Mouse (Mus musculus): ENCODE measurements at regions not wholly inside any gene's neighbourhood (a gene's known extent, or its start where the extent isn't known, plus 50 kb on each side); places are given as distances from the start of the nearest gene placed in this dataset.

DNA sequence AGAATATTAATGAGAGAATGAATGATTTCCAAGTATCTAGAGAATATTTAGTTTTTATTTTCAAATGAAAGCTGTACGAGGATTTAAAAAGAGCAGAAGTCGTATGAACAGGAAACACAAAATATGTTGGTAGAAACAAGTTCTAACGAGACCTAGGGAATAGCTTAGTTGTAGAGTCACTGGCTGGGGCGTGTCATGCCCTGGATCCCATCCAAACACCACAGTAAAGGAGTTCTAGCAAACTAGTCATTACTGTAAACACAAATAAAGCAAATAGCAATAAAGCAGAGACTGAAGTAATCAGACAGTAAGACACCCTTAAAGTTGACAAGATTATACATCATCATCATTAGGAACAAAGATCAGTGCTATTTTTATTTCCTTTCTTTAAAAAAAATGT, 139.1 kb upstream of the Tprg start:
- H3K27me3 ChIP-seq (ENCODE audit: control insufficient read depth in 1 of 2, insufficient read depth in 2 of 2, low read length in 2 of 2): no peaks in the 10 kb centered on the region

DNA sequence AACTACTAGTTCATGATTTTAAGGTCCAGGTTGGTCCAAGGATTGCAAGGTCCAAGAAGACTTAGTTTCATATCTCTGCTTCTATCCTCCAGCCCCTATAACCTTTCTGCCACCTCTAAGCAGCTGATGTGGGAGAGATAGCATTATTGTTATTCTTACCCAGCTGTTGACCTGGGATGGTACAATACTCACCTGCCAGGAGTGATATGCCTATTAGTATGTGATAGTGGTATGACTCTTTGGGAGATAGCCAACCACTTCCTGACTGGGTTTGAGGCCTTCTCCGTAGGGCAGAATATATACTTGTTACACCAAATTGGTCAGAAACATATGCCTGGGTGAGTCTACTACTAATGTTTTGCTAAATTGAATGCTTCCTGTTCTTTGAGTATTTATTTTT, 137.4 kb upstream of the Tprg start:
- H3K79me2 ChIP-seq (ENCODE audit: control insufficient read depth, insufficient read depth, low read length, poor library complexity): no peaks in the 10 kb centered on the region
- H3K4me3 ChIP-seq (ENCODE audit: control insufficient read depth in 1 of 2, insufficient read depth in 1 of 2, low read depth in 2 of 2, low read length in 2 of 2): no peak overlapping the region
- H3K27me3 ChIP-seq (ENCODE audit: control insufficient read depth in 1 of 2, insufficient read depth in 2 of 2, low read length in 2 of 2): no peaks in the 10 kb centered on the region
- no peaks in the 10 kb centered on the region for H3K9me3 ChIP-seq (replicated peaks; ENCODE audit: insufficient read depth, low read length)
- DNase-seq (ENCODE audit: low read depth, low spot score): peak; percentile 10
- H3K9ac ChIP-seq (ENCODE audit: control insufficient read depth, low read depth, low read length, poor library complexity, severe bottlenecking): no peak overlapping the region
- peaks cover 3% of the 10 kb centered on the region in 2 experiments; a peak in 3 of 4 replicates for H3K4me1 ChIP-seq (ENCODE audit: control insufficient read depth in 1 of 2, insufficient read depth in 2 of 2, low read length in 2 of 2)
- TF ChIP-seq POLR2AphosphoS5 (IDR thresholded peaks at IDR 0.05; ENCODE audit: borderline replicate concordance, low read depth, low read length): no peak
- TF ChIP-seq BHLHE40 (IDR thresholded peaks at IDR 0.05; ENCODE audit: borderline replicate concordance, low read depth, low read length): no peak
- TF ChIP-seq RCOR1 (IDR thresholded peaks at IDR 0.05; ENCODE audit: low read depth, low read length): no peak
- no peak for TF ChIP-seq ELF1 (IDR thresholded peaks at IDR 0.05; ENCODE audit: low read depth, low read length)
- peak; percentile 39; the same call in 1 of the 2 replicates for TF ChIP-seq GATA1 (IDR thresholded peaks at IDR 0.05; ENCODE audit: low read depth, low read length)
- peak; percentile 75; the same call in 1 of the 2 replicates for TF ChIP-seq TCF12 (IDR thresholded peaks at IDR 0.05; ENCODE audit: low read depth, low read length)
- TF ChIP-seq RAD21 (IDR thresholded peaks at IDR 0.05; ENCODE audit: low read depth, low read length): no peak
- TF ChIP-seq EP300 (IDR thresholded peaks at IDR 0.05; ENCODE audit: low read depth in 1 of 2, low read length in 2 of 2): peak; percentile 55 to 71; a peak in 3 of 4 replicates
- no peak for TF ChIP-seq KAT2A (conservative IDR thresholded peaks at IDR 0.05; ENCODE audit: low read depth, low read length)
- no peak for TF ChIP-seq JUND (IDR thresholded peaks at IDR 0.05; ENCODE audit: low read depth, low read length)
- no peak for TF ChIP-seq USF2 (IDR thresholded peaks at IDR 0.05; ENCODE audit: borderline replicate concordance in 1 of 2, insufficient read depth in 1 of 2, low read depth in 1 of 2, low read length in 2 of 2)
- TF ChIP-seq TAL1 (IDR thresholded peaks at IDR 0.05; ENCODE audit: low read length): no peak
- TF ChIP-seq MAZ (IDR thresholded peaks at IDR 0.05; ENCODE audit: low read depth, low read length): no peak
- TF ChIP-seq ETS1 (IDR thresholded peaks at IDR 0.05; ENCODE audit: low read depth, low read length): peak; percentile 87
- no peak for TF ChIP-seq NELFE (IDR thresholded peaks at IDR 0.05; ENCODE audit: low read depth, low read length)
- H3K36me3 ChIP-seq (ENCODE audit: control insufficient read depth in 1 of 2, insufficient read depth in 2 of 2, low read length in 2 of 2): peaks cover 0 to 3% of the 10 kb centered on the region in 2 experiments; a peak in 2 of 4 replicates
- no peak overlapping the region for H3K27ac ChIP-seq (ENCODE audit: control insufficient read depth, low read depth, low read length)

More for the DNA sequence above, 139.1 kb upstream of the Tprg start:
- peaks cover 3% of the 10 kb centered on the region in 2 experiments; a peak in 3 of 4 replicates for H3K4me1 ChIP-seq (ENCODE audit: control insufficient read depth in 1 of 2, insufficient read depth in 2 of 2, low read length in 2 of 2)
- no peak overlapping the region for H3K4me3 ChIP-seq (ENCODE audit: control insufficient read depth in 1 of 2, insufficient read depth in 1 of 2, low read depth in 2 of 2, low read length in 2 of 2)
- no peak overlapping the region for H3K9ac ChIP-seq (ENCODE audit: control insufficient read depth, low read depth, low read length, poor library complexity, severe bottlenecking)
- DNase-seq (ENCODE audit: low read depth, low spot score): peak; percentile 5
- H3K9me3 ChIP-seq (replicated peaks; ENCODE audit: insufficient read depth, low read length): no peaks in the 10 kb centered on the region
- H3K27ac ChIP-seq (ENCODE audit: control insufficient read depth, low read depth, low read length): no peak overlapping the region
- no peak for TF ChIP-seq SMC3 (IDR thresholded peaks at IDR 0.05; ENCODE audit: low read depth, low read length)
- peaks cover 0 to 3% of the 10 kb centered on the region in 2 experiments; a peak in 2 of 4 replicates for H3K36me3 ChIP-seq (ENCODE audit: control insufficient read depth in 1 of 2, insufficient read depth in 2 of 2, low read length in 2 of 2)
- H3K79me2 ChIP-seq (ENCODE audit: control insufficient read depth, insufficient read depth, low read length, poor library complexity): no peaks in the 10 kb centered on the region
